Mouse (Mus musculus) 3134 (cell line): Measurements from ENCODE around the gene Gm10024.
"Not testable (repeated sequence)": the region's sequence is repeated elsewhere in the genome, so short reads cannot be mapped to it uniquely, and the experiment has no call there.

Source experiments
- DNase-seq: peaks from one replicate; pipeline ENCODE4 v3.0.0-alpha.2; 2011; ENCODE audit warnings: low spot score; ENCODE audit not compliant: insufficient read length; ENCODE audit errors: extremely low read depth

Gene Gm10024

DNA sequence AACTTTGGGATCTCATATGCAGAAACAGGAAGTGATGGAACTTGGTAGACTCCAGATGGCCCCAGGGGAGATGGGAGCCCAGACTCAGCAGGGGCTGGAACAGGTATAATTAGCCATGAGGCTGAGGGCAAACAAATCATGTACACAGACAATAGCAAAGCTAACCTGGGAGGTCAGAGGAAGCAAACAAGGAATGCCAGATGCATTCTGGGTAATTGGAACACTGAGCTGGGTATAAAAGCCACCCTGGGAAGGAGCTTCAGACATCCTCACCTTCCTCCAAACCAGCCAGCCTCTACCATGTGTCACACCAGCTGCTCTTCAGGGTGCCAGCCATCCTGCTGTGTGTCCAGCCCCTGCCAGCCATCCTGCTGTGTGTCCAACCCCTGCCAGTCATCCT, at the start of gene Gm10024:
TSS of gene Gm10024 (plus strand) at position 301 of the 400 bp plus-strand sequence.
- not testable (repeated sequence) for DNase-seq

DNA sequence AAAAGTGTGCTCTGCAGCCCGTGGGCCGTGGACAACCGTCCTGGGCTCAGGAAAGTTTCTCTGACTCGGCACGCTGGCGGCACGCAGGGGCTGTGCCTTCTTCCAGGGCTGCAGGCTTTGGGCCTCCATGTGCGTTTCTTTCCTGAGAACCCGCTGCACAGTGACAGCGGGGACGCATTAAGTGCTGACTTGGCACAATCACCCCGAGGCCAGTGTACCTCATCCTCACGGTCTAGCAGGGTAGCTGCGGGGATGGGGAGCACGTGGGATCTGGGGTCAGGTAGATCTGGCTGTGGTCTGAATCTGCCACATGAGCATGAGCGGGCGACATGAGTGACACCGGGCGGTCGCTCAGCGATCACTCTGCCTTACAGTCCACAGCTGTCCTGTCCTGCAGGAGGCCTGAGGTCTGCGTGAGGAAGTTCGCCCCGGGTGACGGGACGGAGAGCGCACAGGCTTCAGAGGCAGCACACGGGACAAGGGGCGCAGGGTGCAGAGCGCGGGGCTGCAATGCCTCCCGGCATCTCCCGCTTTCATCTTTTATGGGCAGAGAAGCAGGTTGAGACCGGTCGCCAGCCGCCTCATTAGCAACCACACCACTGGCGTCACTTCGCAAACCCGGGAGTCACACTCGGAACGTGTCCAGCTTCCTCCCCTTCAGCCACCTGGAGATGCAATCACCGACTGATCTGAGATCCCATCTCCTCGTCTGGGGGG, 47.1 kb upstream of the Gm10024 start:
- DNase-seq = no peak

- DNase-seq = peak; percentile 58
Observed at GRCm38 (mm10) chr10:77666342-77666741, 44.9 kb upstream of the Gm10024 start.

DNA sequence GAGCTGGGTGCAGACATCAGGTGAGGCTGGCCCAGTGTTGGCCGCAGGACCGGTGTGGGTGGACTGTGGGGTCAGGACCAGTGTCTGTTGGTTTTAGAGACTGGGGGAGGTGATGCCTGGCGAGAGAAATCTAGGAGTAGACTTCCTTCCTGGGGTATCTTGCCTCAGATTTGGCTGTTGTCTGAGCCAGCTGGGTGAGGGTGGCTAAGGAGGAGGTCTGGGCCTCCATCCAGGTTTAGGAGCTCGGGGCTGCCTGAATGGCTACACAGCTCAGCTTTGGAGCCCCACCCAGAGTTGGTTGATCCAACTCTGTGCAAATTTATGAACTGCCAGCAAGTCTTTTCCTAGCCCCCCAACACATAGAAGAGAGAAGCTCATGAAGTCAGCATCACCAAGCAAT, 43.9 kb upstream of the Gm10024 start:
- no peak for DNase-seq

DNA sequence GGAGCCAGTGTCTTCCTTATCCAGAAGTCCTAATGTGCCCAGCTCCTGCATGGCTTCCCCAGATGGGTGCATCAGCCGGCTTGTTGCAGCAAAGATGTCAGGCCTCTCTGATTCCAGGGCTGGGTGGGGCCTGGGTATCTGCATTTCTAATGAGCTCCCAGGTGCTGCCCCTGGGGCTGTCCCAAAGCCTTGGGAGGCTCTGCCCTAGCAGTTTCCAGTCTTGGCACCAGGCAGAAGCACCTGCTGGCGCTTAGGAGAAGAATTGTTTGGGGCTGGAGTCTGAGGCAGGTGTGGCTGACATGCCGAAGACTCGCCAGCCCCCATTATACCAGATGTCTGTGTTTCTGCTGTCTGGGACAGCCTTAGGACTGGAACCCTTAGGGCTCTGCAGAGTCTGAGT, 40.5 kb upstream of the Gm10024 start:
- DNase-seq = no peak

DNA sequence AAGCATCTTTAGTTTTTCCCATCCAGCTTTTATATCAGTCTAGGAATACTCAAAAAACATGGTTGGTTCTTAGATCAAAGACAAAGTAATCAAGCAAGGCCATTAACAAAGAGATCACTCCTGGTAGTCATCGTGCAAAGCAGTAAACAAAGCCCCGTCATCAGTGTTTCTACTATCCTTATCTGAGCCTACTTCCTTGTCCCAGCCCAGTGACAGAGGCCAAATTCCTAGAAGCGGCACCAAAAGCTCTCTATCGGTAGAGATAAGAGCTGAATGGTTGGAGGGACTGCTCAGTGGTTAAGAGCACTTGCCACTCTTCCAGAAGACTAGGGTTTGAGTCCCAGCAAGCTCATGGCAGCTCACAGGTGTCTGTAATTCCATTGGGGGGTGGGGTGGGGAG, 39.7 kb upstream of the Gm10024 start:
- no peak for DNase-seq

DNA sequence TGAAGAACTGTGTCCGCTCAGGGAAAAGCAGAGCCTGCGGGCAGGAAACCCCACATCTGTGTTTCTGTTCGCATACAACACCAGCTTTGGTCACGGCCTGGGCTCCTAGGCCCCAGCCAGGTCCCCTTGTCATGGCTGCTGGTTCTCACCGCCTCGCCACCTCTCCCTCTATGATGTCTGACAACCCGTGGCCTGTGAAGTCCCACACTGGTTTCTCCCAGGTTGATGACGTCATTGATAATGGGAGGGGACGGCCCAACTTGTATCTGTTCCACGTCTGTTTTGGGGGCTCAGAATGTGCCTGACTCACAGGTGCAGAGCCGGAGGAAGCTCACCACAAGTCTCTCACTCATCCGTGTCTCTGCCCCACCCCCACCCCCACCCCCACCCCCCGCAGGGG, 37.5 kb upstream of the Gm10024 start:
- DNase-seq = no peak

DNA sequence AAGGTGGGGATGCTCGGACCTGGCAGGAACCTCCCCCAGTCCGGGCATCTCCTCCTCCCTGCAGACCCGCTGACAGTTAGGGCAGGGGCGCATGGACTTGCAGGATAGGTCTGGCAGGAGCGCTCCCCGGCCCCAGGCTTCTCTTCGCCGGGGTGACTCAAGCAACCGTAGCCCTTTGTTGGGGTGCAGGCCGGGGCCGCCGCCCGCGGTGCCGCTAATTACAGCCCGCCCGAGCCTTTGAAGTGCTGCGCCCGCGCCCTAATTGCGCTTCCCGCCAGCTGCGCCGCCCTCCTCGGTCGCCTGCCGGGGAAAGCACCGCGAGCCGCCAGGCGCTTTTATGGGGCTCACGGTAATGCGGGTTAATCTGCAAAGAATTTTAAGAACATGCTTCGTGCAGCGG, 33.7 kb upstream of the Gm10024 start:
- no peak for DNase-seq

- DNase-seq = no peak
Observed at GRCm38 (mm10) chr10:77682994-77683393, 28.3 kb upstream of the Gm10024 start.

DNA sequence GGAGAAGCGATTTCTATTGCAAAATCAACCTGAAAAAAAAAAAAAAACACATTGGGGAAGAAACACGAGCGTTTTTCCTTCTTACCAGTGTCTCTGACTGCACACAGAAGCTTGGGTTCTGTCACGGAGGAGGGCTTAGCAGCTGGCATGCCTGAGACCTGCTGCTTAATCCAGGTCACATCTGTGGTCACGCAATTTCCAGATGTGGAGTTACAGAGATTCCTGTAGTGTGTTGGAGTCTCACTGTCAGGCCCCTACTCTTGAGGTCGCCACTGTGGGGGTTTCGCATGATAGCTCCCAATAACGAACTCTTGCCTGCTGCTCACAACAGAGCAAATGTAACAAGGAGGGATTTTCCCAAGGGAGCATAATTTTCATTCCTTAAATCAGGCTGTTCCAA, 27.1 kb upstream of the Gm10024 start:
- no peak for DNase-seq

DNA sequence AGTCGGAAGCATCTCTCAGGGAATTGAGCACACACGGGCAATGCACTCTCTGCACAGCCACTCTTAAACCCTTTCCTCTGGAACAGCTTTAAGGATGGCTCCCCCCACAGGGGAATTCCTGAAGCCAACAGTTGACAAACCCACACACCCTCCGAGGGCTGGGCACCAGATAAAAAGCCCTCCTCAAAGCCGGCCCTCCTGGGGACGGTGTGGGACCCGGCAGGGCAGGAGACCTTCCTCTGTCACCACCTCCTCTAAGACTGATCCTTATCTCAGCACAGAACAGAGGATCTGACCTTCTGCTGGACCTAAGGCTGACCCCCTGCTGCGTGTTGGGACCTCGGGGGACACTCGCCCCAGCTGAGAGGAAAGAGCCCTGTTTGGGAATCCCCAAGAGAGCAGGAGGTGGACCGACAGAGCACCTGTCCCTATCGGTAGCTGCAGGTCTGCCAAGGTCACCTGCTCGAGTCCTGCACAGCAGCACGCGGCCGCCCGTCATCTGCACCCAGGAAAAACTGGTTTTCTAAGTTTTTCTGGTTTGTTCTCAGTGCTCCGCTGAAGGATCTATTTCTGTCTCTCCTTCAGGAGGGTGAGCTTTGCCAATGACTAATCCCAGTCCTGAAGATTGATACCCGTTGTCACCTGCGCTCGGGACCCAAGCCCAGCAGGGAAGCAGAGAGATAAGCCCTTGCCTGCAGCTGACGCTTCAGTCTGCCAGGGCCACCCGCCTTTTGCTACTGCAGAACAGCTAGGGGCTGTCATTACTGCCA, 25.2 kb upstream of the Gm10024 start, which contains the start of gene Tspear:
TSS of gene Tspear (plus strand) at position 675 of the 770 bp plus-strand sequence.
- DNase-seq = no peak

DNA sequence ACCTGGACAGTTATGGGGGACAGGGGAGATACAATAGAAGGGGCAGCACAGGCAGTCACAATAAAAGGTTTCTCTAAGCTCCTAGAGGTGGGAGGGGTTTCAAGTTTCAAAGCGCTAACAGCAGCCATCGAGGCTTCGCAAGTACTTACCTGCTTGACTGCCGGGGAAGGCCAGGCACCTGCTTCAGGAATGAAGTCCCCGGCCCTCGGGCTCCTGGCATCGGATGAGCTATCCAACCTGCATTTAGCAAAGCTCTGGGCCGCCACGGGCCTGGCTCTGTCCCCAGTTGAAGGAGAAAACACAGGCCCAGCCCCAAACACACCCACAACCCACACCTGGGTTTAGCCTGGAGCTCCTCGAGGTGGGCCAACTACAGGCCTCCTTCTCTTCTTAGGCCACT, 24.2 kb upstream of the Gm10024 start:
- no peak for DNase-seq

- DNase-seq = not testable (repeated sequence)
Observed at GRCm38 (mm10) chr10:77690356-77690807, 20.9 kb upstream of the Gm10024 start, which contains the start of gene Gm19402. Gm19402 (minus strand) TSS chr10:77690757.

DNA sequence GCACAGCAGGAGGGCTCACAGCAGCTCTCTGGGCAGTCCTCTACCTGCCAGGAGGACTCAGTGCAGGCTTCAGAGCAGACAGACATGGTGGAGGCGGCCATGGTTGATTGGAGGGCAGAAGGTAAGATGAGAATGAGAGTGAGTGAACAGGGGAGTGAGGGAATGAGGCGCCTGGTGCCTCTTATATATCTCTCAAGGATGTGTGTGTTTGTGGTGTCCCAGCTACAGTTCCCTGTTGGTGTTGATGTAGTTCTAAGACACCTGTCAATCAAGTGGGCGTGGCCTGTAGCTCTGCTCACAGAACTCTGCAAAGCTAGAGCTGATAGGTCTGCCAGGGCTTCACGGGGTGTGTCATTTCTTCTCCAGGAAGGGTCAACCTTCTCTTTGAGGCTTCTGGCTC, 14.1 kb upstream of the Gm10024 start, which contains the start of gene Gm9508:
TSS of gene Gm9508 (minus strand) at position 101 of the 400 bp plus-strand sequence.
- no peak for DNase-seq

GRCm38 (mm10) chr10:77706326-77706725, 4.9 kb upstream of the Gm10024 start, which contains the start of gene Gm10272:
Gm10272 (plus strand) TSS chr10:77706626.
- no peak for DNase-seq

GRCm38 (mm10) chr10:77709831-77710230, 1.4 kb upstream of the Gm10024 start:
- no peak for DNase-seq

- no peak for DNase-seq
Observed at GRCm38 (mm10) chr10:77713734-77714133, 2.5 kb downstream of the Gm10024 start.

GRCm38 (mm10) chr10:77715507-77715906, 4.2 kb downstream of the Gm10024 start, which contains the start of gene Gm10142:
Gm10142 (plus strand) TSS chr10:77715807.
- no peak for DNase-seq

- not testable (repeated sequence) for DNase-seq
Observed at GRCm38 (mm10) chr10:77720299-77720698, 9.0 kb downstream of the Gm10024 start, which contains the start of gene Krtap12-1. Krtap12-1 (plus strand) TSS chr10:77720599.

GRCm38 (mm10) chr10:77724855-77725254, 13.6 kb downstream of the Gm10024 start:
- no peak for DNase-seq

DNA sequence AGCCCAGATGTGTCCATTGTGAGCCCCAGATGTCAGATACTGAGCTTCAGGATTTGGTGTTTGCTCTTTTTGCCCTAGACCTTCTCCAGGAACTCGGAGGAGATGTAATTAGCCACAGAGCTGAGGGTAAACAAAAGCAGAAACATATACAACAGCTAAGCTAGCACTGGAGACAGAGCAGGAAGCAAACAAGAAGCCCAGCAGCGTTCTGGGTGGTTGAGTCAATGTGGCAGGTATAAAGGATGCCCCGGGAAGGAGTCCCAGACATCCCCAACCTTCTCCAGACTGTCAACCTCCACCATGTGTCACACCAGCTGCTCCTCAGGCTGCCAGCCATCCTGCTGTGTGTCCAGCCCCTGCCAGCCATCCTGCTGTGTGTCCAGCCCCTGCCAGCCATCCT, 14.9 kb downstream of the Gm10024 start, which contains the start of gene Gm10100:
TSS of gene Gm10100 (plus strand) at position 301 of the 400 bp plus-strand sequence.
- no peak for DNase-seq
